Mouse (Mus musculus) 3134 (cell line): ENCODE results near the gene Pld1.
A peak's percentile ranks its signal among the peaks of the same experiment; 100 is the strongest.

ENCODE experiments used
- DNase-seq: peaks from one replicate; pipeline ENCODE4 v3.0.0-alpha.2; 2011; ENCODE audit warnings: low spot score; ENCODE audit not compliant: insufficient read length; ENCODE audit errors: extremely low read depth

The Pld1 gene

DNA sequence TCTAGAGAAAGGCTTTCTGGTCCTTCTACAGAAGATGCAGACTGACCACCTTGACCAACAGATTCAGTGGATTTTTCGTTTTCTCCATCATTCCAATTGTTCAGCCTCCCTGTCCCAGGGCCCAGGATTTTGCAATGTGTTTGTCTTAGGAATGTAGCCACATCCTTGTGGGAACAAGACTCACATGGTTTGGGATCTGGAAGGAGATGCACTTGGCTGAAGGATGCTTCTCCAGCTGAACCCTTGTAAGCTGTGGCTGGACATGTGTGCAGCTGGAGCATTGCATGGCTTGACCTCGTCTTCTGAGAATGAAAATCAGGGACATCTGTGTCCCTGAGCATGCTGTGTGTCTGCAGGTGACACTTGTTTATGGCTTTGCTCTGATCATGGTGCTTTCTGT, 203.6 kb downstream of the Pld1 start:
- peak; percentile 30 for DNase-seq

DNA sequence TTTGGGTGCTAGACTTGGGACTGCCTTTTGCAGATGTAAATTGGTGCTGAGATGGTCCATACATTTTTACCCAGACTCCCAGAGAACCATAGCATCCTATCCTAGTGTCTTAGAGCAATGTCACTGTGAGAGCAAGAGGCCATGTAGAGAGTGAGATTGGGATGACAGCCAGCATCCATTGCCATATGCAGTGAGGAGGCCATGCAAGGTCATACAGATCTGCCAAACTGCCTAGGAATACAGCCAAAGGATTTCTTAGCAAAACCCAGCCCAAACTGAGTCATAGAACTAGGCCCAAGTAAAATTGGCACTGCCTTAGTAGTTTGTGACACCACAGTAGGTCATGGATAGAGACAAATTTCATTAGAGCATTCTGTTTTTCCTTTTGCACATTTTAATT, 206.2 kb downstream of the Pld1 start:
- DNase-seq: peak; percentile 68

DNA sequence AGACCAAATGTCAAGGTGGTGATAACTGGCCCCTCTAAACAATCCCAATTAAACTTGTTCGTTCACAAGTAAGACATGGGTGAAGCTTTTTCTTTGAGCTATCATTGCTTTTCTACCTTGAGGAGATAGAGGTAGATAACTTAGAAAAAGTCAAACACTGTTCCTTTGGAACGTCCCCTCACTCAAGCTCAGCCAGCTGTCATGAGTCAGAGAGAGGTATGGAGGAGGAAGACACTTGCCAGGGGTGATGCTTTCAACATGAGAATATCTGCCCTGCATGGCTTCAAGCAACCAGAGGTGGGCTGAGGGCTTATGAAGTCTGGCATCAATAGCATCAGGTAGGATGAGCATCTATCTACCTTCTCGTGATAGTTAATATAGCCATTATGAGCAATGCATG, 207.0 kb downstream of the Pld1 start:
- DNase-seq: no peak

DNA sequence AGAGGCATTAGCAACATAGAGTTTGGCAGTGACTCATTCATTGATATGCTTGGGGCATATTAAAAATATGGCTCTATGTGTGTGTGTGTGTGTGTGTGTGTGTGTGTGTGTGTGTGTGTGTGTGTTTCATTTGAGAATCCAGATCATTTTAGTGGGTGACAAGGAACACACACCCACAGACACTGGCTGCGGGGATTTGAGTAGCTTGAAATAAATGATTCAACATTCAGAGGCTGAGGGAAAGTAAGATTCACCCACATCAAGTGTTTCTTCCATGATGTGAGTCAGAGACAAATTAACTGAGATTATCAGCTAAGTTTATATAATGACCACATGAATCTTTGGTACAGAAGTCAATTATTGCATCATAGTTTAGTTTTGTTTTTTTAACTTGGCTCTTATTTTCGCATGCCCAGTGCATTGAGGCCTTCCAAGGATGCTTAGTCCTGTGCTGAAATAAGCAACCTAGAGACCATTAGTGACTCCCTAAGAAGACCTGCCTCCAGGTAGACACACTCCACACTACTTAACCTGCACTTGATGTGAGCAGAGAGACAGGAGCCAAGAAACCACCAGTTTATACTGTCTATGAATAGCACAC, 211.3 kb downstream of the Pld1 start:
- DNase-seq: no peak

DNA sequence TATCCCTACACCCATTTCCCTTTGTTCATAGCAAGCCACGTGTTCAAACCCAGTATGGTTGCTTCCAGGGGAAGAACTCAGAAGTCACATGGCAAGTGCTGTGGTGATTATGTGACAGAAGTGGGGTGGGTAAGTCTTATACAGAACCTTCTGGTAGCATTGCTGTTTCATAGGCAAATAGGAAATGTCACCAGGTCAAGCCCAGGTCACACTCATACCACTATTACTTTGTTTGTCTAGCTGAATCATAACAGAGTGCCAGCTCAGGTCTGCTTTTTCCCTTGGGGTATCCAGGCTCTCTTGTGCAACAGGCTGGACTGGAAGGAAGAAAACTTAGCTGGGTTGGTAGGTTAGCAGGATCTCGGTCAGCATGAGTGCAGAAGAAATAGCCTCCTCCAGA, 219.5 kb downstream of the Pld1 start:
- no peak for DNase-seq

DNA sequence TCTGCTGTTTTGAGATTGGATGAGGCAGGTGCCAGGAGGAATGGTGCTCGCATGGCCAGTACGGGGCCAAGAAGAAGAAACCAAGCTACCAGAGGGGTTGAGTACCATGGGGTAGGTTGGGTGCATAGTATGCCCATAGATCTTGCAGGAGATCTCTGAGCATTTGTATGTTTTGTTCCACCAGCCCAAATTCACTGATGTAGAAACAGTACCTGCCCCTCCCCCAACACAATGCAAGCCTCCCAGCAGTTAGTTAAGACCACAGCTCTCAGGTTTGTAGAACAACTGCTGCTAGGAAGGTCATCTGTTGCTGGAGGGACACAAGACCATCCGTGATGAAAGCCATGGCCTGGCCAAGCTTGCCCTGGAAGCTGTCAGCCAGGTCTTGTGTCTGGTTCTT, 220.4 kb downstream of the Pld1 start:
- no peak for DNase-seq

DNA sequence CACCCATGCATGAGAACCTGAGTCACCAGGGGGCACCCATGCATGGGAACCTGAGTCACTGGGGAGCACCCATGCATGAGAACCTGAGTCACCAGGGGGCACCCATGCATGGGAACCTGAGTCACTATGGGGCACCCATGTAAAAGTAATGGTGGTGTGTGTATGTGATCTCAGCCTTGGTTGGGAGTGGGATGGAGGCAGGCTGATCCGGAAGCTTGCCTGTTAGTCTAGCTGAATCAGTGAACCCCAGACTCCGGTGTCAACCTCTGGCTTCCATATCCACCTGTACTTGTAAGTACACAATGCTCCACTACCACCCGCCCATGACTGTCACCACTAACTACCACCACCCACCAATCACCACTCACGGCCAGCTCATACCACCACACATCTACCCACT, 223.9 kb downstream of the Pld1 start:
- DNase-seq: no peak

DNA sequence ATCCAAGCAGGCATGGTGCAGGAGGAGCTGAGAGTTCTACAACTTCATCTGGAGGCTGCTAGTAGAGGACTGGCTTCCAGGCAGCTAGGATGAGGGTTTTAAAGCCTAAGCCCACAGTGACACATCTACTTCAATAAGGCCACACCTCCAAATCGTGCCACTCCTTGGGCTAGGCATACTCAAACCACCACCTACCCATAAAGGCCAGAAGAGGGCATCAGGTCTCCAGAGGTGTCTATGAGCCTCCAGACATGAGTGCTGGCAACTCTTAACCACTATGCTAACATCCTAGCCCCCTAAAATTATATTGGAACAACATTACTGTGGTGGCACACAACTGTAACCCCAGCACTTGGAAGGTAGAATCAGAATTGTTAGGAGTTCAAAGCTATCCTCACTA, 226.2 kb downstream of the Pld1 start:
- DNase-seq: no peak

DNA sequence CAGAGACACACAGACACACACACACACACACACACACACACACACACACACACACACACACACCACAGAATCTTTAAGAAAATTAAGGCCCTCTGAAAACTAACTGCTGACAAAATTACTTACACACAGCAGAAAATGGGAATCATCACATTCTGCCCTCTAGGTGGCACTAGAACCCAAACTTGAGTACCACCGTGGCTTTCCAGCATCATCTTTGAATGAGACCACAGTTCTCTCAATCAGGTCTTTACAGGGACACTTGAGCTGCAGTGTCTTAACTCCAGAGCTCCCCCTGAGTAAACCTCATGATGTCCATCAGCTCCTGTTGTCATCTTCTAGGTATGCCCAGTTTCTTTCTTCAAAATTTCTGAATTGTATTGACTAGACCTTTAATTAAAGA, 227.1 kb downstream of the Pld1 start:
- no peak for DNase-seq

DNA sequence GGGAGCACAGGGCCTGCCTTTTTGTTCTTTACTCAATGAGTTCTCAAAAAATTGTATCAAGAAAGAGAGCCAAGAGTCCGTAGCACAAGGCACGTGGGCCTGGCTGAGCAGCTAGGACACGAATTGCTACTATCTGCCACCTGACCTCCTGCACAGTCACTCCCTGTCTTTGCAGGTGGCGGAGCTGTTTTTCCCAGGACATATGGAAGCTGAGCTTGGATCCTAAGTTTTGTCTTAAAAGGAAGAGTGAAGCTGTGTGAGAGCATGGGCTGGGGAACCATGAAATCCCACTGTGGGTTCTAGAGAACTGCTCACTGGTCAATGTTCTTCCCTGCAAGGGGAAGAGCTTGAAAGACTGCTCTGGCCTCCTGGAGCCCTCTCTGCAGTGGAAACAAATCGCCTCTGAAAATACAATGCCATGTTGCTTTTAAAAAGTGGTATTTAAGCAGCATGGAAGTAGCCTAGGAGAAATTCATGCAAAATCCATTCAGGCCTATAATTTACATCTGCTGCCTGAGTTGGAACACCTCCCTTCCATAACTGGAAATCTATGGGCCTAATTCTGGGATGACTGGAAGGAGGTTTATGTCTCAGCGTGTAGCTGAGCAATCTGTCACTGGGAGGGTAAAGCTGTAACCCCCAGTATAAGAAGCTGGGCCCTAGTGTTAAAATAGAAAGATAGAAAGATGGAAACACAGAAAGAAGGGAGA, 229.5 kb downstream of the Pld1 start:
- DNase-seq: no peak

DNA sequence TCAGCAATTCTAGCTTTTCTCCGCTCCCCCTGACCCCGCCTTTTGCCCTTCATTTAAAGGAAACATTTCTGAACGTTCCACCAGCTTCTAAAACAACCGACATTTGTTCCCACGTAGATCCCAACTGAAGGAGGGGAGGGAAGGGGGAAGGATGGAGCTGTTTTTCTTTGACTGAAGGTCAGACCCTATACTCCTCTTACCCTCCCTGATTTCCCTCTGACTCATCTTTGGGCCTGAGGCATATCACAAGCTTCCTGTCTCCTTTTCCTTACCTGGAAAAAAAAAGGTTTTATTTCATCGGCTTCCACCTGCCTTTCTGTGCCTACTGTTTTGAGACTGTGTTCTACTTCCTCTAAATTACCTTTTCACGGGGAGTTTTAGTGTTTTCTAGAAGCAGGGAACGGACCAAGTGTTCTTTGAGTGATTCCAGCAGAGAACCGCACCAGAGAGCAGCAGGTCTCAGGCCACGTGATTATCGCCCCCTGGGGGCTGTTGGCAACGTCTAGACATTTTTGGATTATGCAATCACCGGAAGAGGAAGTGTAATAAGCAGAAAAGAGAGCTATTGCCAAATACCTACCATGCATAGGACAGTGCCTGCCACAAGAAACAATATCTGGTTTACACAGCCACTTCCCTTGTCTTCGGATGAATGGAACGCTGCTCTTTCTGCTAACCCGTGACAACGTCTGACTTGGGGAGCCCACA, 232.6 kb downstream of the Pld1 start:
- DNase-seq: no peak

DNA sequence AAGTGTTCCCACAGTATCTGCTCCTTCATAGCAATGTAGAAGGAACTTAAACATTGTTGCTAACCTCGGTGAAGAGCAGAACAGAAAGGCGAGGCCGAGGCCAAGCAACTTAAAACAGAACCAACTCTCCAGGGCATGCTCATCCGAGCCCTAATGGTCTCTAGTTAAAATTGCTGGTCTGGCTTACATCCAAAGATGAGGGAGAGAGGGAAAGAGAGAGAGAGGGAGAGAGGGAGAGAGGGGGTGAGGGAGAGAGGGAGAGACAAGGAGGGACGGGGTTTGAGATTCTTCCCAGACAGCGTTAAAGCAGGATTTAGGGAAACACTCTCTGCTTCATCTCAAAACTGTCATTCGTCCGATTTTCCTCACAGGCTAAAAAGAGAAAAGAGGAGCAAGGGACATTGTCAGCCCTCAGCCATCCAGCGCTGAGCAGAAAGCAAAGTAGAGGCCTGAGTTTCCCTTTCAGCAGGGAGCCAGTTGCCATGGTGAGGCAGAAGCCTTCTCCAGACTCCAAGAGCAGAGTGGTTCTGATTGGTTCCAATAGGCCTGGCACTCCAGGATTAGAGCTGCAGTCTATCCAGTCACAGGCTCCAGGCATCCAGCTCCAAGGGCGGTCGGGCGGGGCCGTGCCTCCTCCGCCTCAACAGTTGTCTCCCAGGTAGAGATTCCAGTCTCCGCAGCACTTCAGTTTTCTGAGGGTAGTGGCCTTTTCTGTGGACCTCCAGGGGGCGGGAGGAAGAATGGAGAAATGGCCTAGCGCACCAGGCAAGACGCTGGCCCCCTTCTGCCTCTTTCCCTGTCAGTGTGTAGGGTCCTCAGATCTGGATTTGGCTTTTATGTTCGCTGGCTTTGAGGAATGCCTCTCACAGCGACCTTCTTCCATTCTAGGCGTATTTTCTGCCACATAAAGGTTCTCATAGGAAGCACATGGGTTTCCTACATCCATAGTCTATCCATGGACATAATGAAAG, 237.8 kb downstream of the Pld1 start:
- no peak for DNase-seq

DNA sequence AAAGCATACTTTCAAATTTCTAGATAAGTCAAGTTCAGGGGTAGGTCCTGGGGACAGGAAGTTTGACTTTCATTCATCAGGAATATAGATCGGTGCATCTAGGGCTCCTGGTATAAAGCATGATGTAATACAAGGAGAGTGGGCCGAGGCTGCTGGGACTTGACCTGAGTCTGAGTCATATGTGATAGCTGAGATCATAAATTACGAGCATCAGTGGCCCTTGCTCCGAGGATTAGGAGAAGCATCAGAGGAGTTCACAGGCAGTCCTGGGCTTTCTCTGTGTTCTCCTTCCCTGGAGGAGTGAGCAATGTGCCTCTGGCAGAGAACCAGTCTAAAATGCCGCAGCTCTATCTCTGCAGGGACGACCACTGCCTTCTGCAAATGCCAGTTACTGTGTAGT, 239.8 kb downstream of the Pld1 start:
- DNase-seq: no peak
